Mouse (Mus musculus): ENCODE results near the gene Ift122.

Ift122 gene

GRCm38 (mm10) chr6:115918615-115919014, 65.3 kb downstream of the Ift122 start:
- DNase-seq (ENCODE audit: extremely low spot score, low read depth, low spot score), result no peak

- DNase-seq (ENCODE audit: extremely low spot score, low read depth, low spot score), result no peak
Measured at GRCm38 (mm10) chr6:115919876-115920275, 66.6 kb downstream of the Ift122 start.

- no peak for DNase-seq (ENCODE audit: extremely low spot score, low read depth, low spot score)
Measured at GRCm38 (mm10) chr6:115924829-115925228, 71.6 kb downstream of the Ift122 start.

GRCm38 (mm10) chr6:115926416-115926815, 73.1 kb downstream of the Ift122 start:
- no peak for DNase-seq (ENCODE audit: extremely low spot score, low read depth, low spot score)

GRCm38 (mm10) chr6:115927292-115928242, 74.3 kb downstream of the Ift122 start:
- no peak for DNase-seq (ENCODE audit: extremely low spot score, low read depth, low spot score)

- DNase-seq (ENCODE audit: extremely low spot score, low read depth, low spot score), result no peak
Measured at GRCm38 (mm10) chr6:115930018-115930417, 76.7 kb downstream of the Ift122 start.

GRCm38 (mm10) chr6:115931639-115932038, 78.4 kb downstream of the Ift122 start, which contains the start of gene Rho:
Gene Rho (plus strand): TSS chr6:115931748.
- DNase-seq (ENCODE audit: extremely low spot score, low read depth, low spot score), result no peak

GRCm38 (mm10) chr6:115932391-115932790, 79.1 kb downstream of the Ift122 start:
- no peak for DNase-seq (ENCODE audit: extremely low spot score, low read depth, low spot score)

GRCm38 (mm10) chr6:115935544-115935943, 82.3 kb downstream of the Ift122 start:
- no peak for DNase-seq (ENCODE audit: extremely low spot score, low read depth, low spot score)

- DNase-seq (ENCODE audit: extremely low spot score, low read depth, low spot score), result no peak
Measured at GRCm38 (mm10) chr6:115938011-115938410, 84.7 kb downstream of the Ift122 start.

GRCm38 (mm10) chr6:115938798-115939197, 85.5 kb downstream of the Ift122 start:
- DNase-seq (ENCODE audit: extremely low spot score, low read depth, low spot score), result no peak

- DNase-seq (ENCODE audit: extremely low spot score, low read depth, low spot score), result no peak
Measured at GRCm38 (mm10) chr6:115940603-115941002, 87.3 kb downstream of the Ift122 start.

GRCm38 (mm10) chr6:115941128-115941527, 87.9 kb downstream of the Ift122 start:
- no peak for DNase-seq (ENCODE audit: extremely low spot score, low read depth, low spot score)

GRCm38 (mm10) chr6:115943498-115944427, 90.5 kb downstream of the Ift122 start:
- DNase-seq (ENCODE audit: extremely low spot score, low read depth, low spot score), result no peak

GRCm38 (mm10) chr6:115944638-115945037, 91.4 kb downstream of the Ift122 start, which contains the start of gene H1foo:
Gene H1foo (plus strand): TSS chr6:115944938.
- DNase-seq (ENCODE audit: extremely low spot score, low read depth, low spot score), result no peak

GRCm38 (mm10) chr6:115945633-115946032, 92.4 kb downstream of the Ift122 start:
- no peak for DNase-seq (ENCODE audit: extremely low spot score, low read depth, low spot score)

- no peak for DNase-seq (ENCODE audit: extremely low spot score, low read depth, low spot score)
Measured at GRCm38 (mm10) chr6:115946389-115946788, 93.1 kb downstream of the Ift122 start.

GRCm38 (mm10) chr6:115954506-115955074, 101.3 kb downstream of the Ift122 start:
- no peak for DNase-seq (ENCODE audit: extremely low spot score, low read depth, low spot score)

GRCm38 (mm10) chr6:115955169-115955568, 101.9 kb downstream of the Ift122 start:
- DNase-seq (ENCODE audit: extremely low spot score, low read depth, low spot score), result no peak

GRCm38 (mm10) chr6:115955664-115956063, 102.4 kb downstream of the Ift122 start:
- no peak for DNase-seq (ENCODE audit: extremely low spot score, low read depth, low spot score)

GRCm38 (mm10) chr6:115956418-115956921, 103.2 kb downstream of the Ift122 start:
- DNase-seq (ENCODE audit: extremely low spot score, low read depth, low spot score), result no peak

Measured in hindlimb bud, embryonic 11.5 days (tissue).